Mouse (Mus musculus): ENCODE results near the gene Dock2.

The Dock2 gene

GRCm38 (mm10) chr11:34769946-34770345 is 13.7 kb downstream of the Dock2 start:
- DNase-seq (ENCODE audit: low read depth, low spot score): peak; percentile 34

- DNase-seq (ENCODE audit: low read depth, low spot score): peak; percentile 53
Observed at GRCm38 (mm10) chr11:34769396-34769795, 14.3 kb downstream of the Dock2 start.

GRCm38 (mm10) chr11:34763739-34764361 is 19.8 kb downstream of the Dock2 start:
- DNase-seq (ENCODE audit: low read depth, low spot score): peak; percentile 57

- no peak for DNase-seq (ENCODE audit: low read depth, low spot score)
Observed at GRCm38 (mm10) chr11:34762570-34763127, 21.0 kb downstream of the Dock2 start.

- DNase-seq (ENCODE audit: low read depth, low spot score): peak; percentile 73
Observed at GRCm38 (mm10) chr11:34762125-34762524, 21.6 kb downstream of the Dock2 start.

- DNase-seq (ENCODE audit: low read depth, low spot score): no peak
Observed at GRCm38 (mm10) chr11:34759582-34759981, 24.1 kb downstream of the Dock2 start.

- DNase-seq (ENCODE audit: low read depth, low spot score): no peak
Observed at GRCm38 (mm10) chr11:34741081-34741480, 42.6 kb downstream of the Dock2 start.

- peak; percentile 38 for DNase-seq (ENCODE audit: low read depth, low spot score)
Observed at GRCm38 (mm10) chr11:34739816-34740215, 43.9 kb downstream of the Dock2 start.

- DNase-seq (ENCODE audit: low read depth, low spot score): peak; percentile 29
Observed at GRCm38 (mm10) chr11:34738945-34739344, 44.7 kb downstream of the Dock2 start.

GRCm38 (mm10) chr11:34737193-34737592 is 46.5 kb downstream of the Dock2 start:
- DNase-seq (ENCODE audit: low read depth, low spot score): peak; percentile 56

- no peak for DNase-seq (ENCODE audit: low read depth, low spot score)
Observed at GRCm38 (mm10) chr11:34734033-34734432, 49.7 kb downstream of the Dock2 start.

- DNase-seq (ENCODE audit: low read depth, low spot score): no peak
Observed at GRCm38 (mm10) chr11:34727467-34727866, 56.2 kb downstream of the Dock2 start.

GRCm38 (mm10) chr11:34726699-34727347 is 56.9 kb downstream of the Dock2 start:
- DNase-seq (ENCODE audit: low read depth, low spot score): no peak

- no peak for DNase-seq (ENCODE audit: low read depth, low spot score)
Observed at GRCm38 (mm10) chr11:34713360-34713759, 70.3 kb downstream of the Dock2 start.

GRCm38 (mm10) chr11:34708278-34708677 is 75.4 kb downstream of the Dock2 start:
- no peak for DNase-seq (ENCODE audit: low read depth, low spot score)

- no peak for DNase-seq (ENCODE audit: low read depth, low spot score)
Observed at GRCm38 (mm10) chr11:34707360-34707759, 76.3 kb downstream of the Dock2 start.

- no peak for DNase-seq (ENCODE audit: low read depth, low spot score)
Observed at GRCm38 (mm10) chr11:34705108-34705446, 78.6 kb downstream of the Dock2 start.

GRCm38 (mm10) chr11:34704384-34705107 is 79.1 kb downstream of the Dock2 start:
- no peak for DNase-seq (ENCODE audit: low read depth, low spot score)

GRCm38 (mm10) chr11:34703851-34704250 is 79.8 kb downstream of the Dock2 start:
- no peak for DNase-seq (ENCODE audit: low read depth, low spot score)

- DNase-seq (ENCODE audit: low read depth, low spot score): peak; percentile 77
Observed at GRCm38 (mm10) chr11:34681790-34682189, 101.9 kb downstream of the Dock2 start.

GRCm38 (mm10) chr11:34544631-34545030 is 239.1 kb downstream of the Dock2 start:
- peak; percentile 47 for DNase-seq (ENCODE audit: low read depth, low spot score)

GRCm38 (mm10) chr11:34532131-34532530 is 251.6 kb downstream of the Dock2 start:
- DNase-seq (ENCODE audit: low read depth, low spot score): no peak
